Comparison of ENCODE assay signal across 14 mouse cellular contexts in the genomic region with DNA sequence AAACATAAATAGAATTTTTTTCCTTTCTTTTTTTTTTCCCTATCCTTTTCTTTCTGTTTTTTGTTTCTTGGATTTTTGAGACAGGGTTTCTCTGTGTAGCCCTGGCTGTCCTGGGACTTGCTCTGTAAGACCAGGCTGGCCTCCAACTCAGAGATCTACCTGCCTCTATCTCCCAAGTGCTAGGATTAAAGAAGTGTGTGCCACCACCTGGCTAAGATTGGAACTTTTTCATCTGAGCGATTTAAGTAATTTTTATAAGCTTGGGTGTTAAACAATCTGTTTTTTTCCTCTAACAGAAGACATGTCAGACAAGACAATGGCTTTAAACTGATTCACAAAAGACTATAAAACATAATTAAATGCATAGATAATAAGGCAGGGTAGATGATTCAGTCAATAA. TPM values are rescaled to one million over a fixed set of nuclear protein-coding genes. Genes with fewer than 3 reads are reported as not detected.
DNase-seq lines count a peak whose midpoint lies in the region; ATAC-seq and TF ChIP-seq lines count a peak whose summit lies in the region.
"Had no signal": no experiment of that assay in that cellular context is flagged by ENCODE, and none has a peak within 500 bp of the region (broad histone marks: within the 10 kb centered on the region; RNA-seq: fewer than 3 reads in every experiment).

No protein-coding gene starts in this region.

- peaks cover 10% of the 10 kb centered on the region for H3K4me1 ChIP-seq in forebrain, postnatal 0 days (ENCODE audit: insufficient read depth)
- peaks cover 20% of the 10 kb centered on the region for H3K4me1 ChIP-seq in forebrain, embryonic 13.5 days
- H3K4me1 ChIP-seq in liver, adult 2 months (ENCODE audit: control insufficient read depth, insufficient read depth, low read length) = peaks cover 4% of the 10 kb centered on the region
- H3K4me1 ChIP-seq in liver, embryonic 11.5 days (replicated peaks; ENCODE audit: control insufficient read depth, insufficient read depth, low read length) = peaks cover 17% of the 10 kb centered on the region
- H3K4me1 ChIP-seq in cortical plate, adult 2 months (ENCODE audit: control insufficient read depth, insufficient read depth, low read length) = peaks cover 2% of the 10 kb centered on the region

- TF ChIP-seq POLR2A in liver, adult 2 months (IDR thresholded peaks at IDR 0.05; ENCODE audit: extremely low read depth, insufficient read depth, low read length) = no peak
- no peak for TF ChIP-seq POLR2A in cortical plate, adult 2 months (IDR thresholded peaks at IDR 0.05; ENCODE audit: extremely low read depth, insufficient read depth, low read length)

- H3K4me2 ChIP-seq in forebrain, postnatal 0 days (ENCODE audit: low read depth) = no peak overlapping the region
- no peak overlapping the region for H3K4me2 ChIP-seq in forebrain, embryonic 13.5 days
- no peak overlapping the region for H3K4me2 ChIP-seq in liver, embryonic 11.5 days
- H3K4me2 ChIP-seq: heart, embryonic 13.5 days had no signal

- H3K79me2 ChIP-seq in liver, adult 2 months (ENCODE audit: control insufficient read depth, insufficient read depth, low read length) = peaks cover 12% of the 10 kb centered on the region

- H3K9ac ChIP-seq in forebrain, postnatal 0 days = no peak overlapping the region
- H3K9ac ChIP-seq in forebrain, embryonic 13.5 days = no peak overlapping the region
- no peak overlapping the region for H3K9ac ChIP-seq in liver, adult 2 months (ENCODE audit: low read depth, low read length)
- H3K9ac ChIP-seq in liver, embryonic 11.5 days (ENCODE audit: low read depth, low read length) = no peak overlapping the region
- H3K9ac ChIP-seq: heart, embryonic 13.5 days had no signal

- DNase-seq in forebrain, postnatal 0 days = no peak
- peak; percentile 31 for DNase-seq in liver, adult 2 months (ENCODE audit: extremely low read depth, low read depth, low spot score)
- no peak for DNase-seq in liver, embryonic 11.5 days (ENCODE audit: low spot score)
- peak; percentile 48 for DNase-seq in 416B (ENCODE audit: low read depth)
- DNase-seq in right cerebral cortex, postnatal 25 days = no peak
- DNase-seq in thymus, postnatal 36 days = no peak
- DNase-seq: cerebellum, postnatal 25 days; gastrocnemius, postnatal 36 days; right cerebral cortex, postnatal 4 days; thymus, adult 2 months had no signal

- WGBS in forebrain, postnatal 0 days = 43% methylated on average over 1 of the region's 1 CpGs
- WGBS in forebrain, embryonic 13.5 days = 42% methylated on average over 1 of the region's 1 CpGs
- 58% methylated on average over 1 of the region's 1 CpGs for WGBS in liver, adult 2 months
- WGBS in liver, embryonic 11.5 days = 44% methylated on average over 1 of the region's 1 CpGs

- no peak for ATAC-seq in forebrain, postnatal 0 days
- ATAC-seq in forebrain, embryonic 13.5 days = no peak
- ATAC-seq in liver, embryonic 11.5 days (replicated peaks; ENCODE audit: low FRiP score) = no peak
- ATAC-seq: activated CD4-positive, CD25-positive, alpha-beta regulatory T cell, adult 4 months had no signal

- no peak overlapping the region for H3K27ac ChIP-seq in forebrain, postnatal 0 days (ENCODE audit: low read depth, low read length)
- no peak overlapping the region for H3K27ac ChIP-seq in forebrain, embryonic 13.5 days
- H3K27ac ChIP-seq in liver, adult 2 months (replicated peaks; ENCODE audit: insufficient read depth, low read depth, low read length) = no peak overlapping the region
- no peak overlapping the region for H3K27ac ChIP-seq in liver, embryonic 11.5 days (ENCODE audit: low read depth, low read length)
- no peak overlapping the region for H3K27ac ChIP-seq in cortical plate, adult 2 months (ENCODE audit: insufficient read depth, low read length)

- H3K4me3 ChIP-seq in forebrain, postnatal 0 days (ENCODE audit: low read depth, low read length) = no peak overlapping the region
- no peak overlapping the region for H3K4me3 ChIP-seq in forebrain, embryonic 13.5 days
- no peak overlapping the region for H3K4me3 ChIP-seq in liver, adult 2 months (ENCODE audit: insufficient read depth, low read depth, low read length)
- no peak overlapping the region for H3K4me3 ChIP-seq in liver, embryonic 11.5 days (ENCODE audit: low read depth, low read length)
- H3K4me3 ChIP-seq in cortical plate, adult 2 months (ENCODE audit: insufficient read depth, low read length) = no peak overlapping the region
- H3K4me3 ChIP-seq: heart, embryonic 13.5 days had no signal

- no peaks in the 10 kb centered on the region for H3K36me3 ChIP-seq in forebrain, postnatal 0 days (ENCODE audit: insufficient read depth)
- no peaks in the 10 kb centered on the region for H3K36me3 ChIP-seq in forebrain, embryonic 13.5 days (ENCODE audit: poor library complexity, severe bottlenecking)
- H3K36me3 ChIP-seq in liver, adult 2 months (ENCODE audit: control insufficient read depth, insufficient read depth, low read length) = no peaks in the 10 kb centered on the region
- no peaks in the 10 kb centered on the region for H3K36me3 ChIP-seq in liver, embryonic 11.5 days (ENCODE audit: control insufficient read depth, insufficient read depth, low read length)
- H3K36me3 ChIP-seq: heart, embryonic 13.5 days had no signal

- no peaks in the 10 kb centered on the region for H3K27me3 ChIP-seq in forebrain, postnatal 0 days (ENCODE audit: insufficient read depth, low read length)
- no peaks in the 10 kb centered on the region for H3K27me3 ChIP-seq in forebrain, embryonic 13.5 days
- H3K27me3 ChIP-seq in liver, adult 2 months (ENCODE audit: control insufficient read depth, insufficient read depth, low read length) = no peaks in the 10 kb centered on the region
- no peaks in the 10 kb centered on the region for H3K27me3 ChIP-seq in liver, embryonic 11.5 days (replicated peaks; ENCODE audit: control insufficient read depth, insufficient read depth, low read length)
- H3K27me3 ChIP-seq: heart, embryonic 13.5 days had no signal

- no peaks in the 10 kb centered on the region for H3K9me3 ChIP-seq in forebrain, postnatal 0 days (ENCODE audit: low read length)
- no peaks in the 10 kb centered on the region for H3K9me3 ChIP-seq in forebrain, embryonic 13.5 days (replicated peaks)
- no peaks in the 10 kb centered on the region for H3K9me3 ChIP-seq in liver, embryonic 11.5 days (ENCODE audit: control insufficient read depth, low read length)
- H3K9me3 ChIP-seq: heart, embryonic 13.5 days had no signal

- peak; percentile 33 for TF ChIP-seq CTCF in forebrain, postnatal 0 days (IDR thresholded peaks at IDR 0.05; ENCODE audit: low read depth)
- no peak for TF ChIP-seq CTCF in liver, adult 2 months (IDR thresholded peaks at IDR 0.05; ENCODE audit: low read depth, low read length)
- TF ChIP-seq CTCF in cortical plate, adult 2 months (IDR thresholded peaks at IDR 0.05; ENCODE audit: extremely low read depth, insufficient read depth, low read length) = 0 out of 2 replicates have a peak, but pooled peaks have one; percentile 13

RNA-seq across cellular contexts. Expression of gene Strn, which starts 1.4 kb away (rescaled TPM):
- total RNA-seq in forebrain, postnatal 0 days (2014; rRNA removed) = 21.9 and 23.1 TPM in 2 replicates
- 2.1 and 4.2 TPM in 2 replicates for polyA plus RNA-seq in forebrain, postnatal 0 days (2015; fragmentation: Nextera tagmentation; extraction: Ambion mirVana)
- polyA plus RNA-seq in forebrain, embryonic 13.5 days (2015; fragmentation: Nextera tagmentation; extraction: Ambion mirVana) = 4.5 and 5.8 TPM in 2 replicates
- 7.1 and 8.8 TPM in 2 replicates for total RNA-seq in liver, adult 2 months (2014; rRNA removed)
- polyA plus RNA-seq in liver, adult 2 months (2012; rRNA removed) = 2.7 and 2.8 TPM in 2 replicates
- polyA plus RNA-seq in liver, embryonic 11.5 days (2014; fragmentation: Nextera tagmentation; extraction: Ambion mirVana) = 6.8 and 7.2 TPM in 2 replicates
- polyA plus RNA-seq in cortical plate, adult 2 months (2012; rRNA removed) = 22.3 and 29.5 TPM in 2 replicates

Comparison
In these comparisons a context has a peak if more than half of its experiments do, and no peak if none do; other contexts are left out.
1. DNase-seq: peak in liver, adult 2 months (single experiment) and 416B (single experiment); none in forebrain, postnatal 0 days (single experiment), liver, embryonic 11.5 days (single experiment), right cerebral cortex, postnatal 25 days (single experiment) and thymus, postnatal 36 days (0 of 2).